Mouse (Mus musculus): ENCODE measurements around the gene Tmem115.

- peak; percentile 91 for TF ChIP-seq POLR2A (IDR thresholded peaks at IDR 0.05; ENCODE audit: low read depth, low read length)
- no peak for TF ChIP-seq CTCF (IDR thresholded peaks at IDR 0.05; ENCODE audit: extremely low read depth, insufficient read length, insufficient replicate concordance, low read depth, low read length)
Measured at GRCm38 (mm10) chr9:107554319-107554825, 20.6 kb downstream of the Tmem115 start.
